Mouse (Mus musculus) midbrain, embryonic 15.5 days (tissue): ENCODE data around the gene Psmd5. TPM values are rescaled to one million over a fixed set of nuclear protein-coding genes. Genes with fewer than 3 reads are reported as not detected.
"Not testable (repeated sequence)": the region's sequence is repeated elsewhere in the genome, so short reads cannot be mapped to it uniquely, and the experiment has no call there.

ENCODE experiments used
- ATAC-seq: fragments of 200-750 bp; cut with Nextera tagmentation; replicated peaks from 2 replicates; pipeline ENCODE4 v1.8.0; 2017; ENCODE audit warnings: moderate TSS enrichment
- H3K27ac ChIP-seq: fragments of 300-500 bp; sonication (generic); 2 replicates; pipeline ENCODE4 v1.5.1; 2015; ENCODE audit warnings: mild to moderate bottlenecking, inconsistent platforms
- H3K27me3 ChIP-seq: fragments of 300-500 bp; sonication (generic); replicated peaks from 2 replicates; pipeline ENCODE4 v1.6.1; 2015; ENCODE audit warnings: inconsistent platforms
- H3K36me3 ChIP-seq: fragments of 300-500 bp; sonication (generic); replicated peaks from 2 replicates; pipeline ENCODE4 v1.6.1; 2015; ENCODE audit warnings: inconsistent platforms
- H3K4me1 ChIP-seq: fragments of 300-500 bp; sonication (generic); 2 replicates; pipeline ENCODE4 v1.6.1; 2015; ENCODE audit warnings: inconsistent platforms
- H3K4me2 ChIP-seq: fragments of 300-500 bp; sonication (generic); 2 replicates; pipeline ENCODE4 v1.6.1; 2015; ENCODE audit warnings: inconsistent platforms, mild to moderate bottlenecking, moderate library complexity
- H3K4me3 ChIP-seq: fragments of 300-500 bp; sonication (generic); 2 replicates; pipeline ENCODE4 v1.5.1; 2015; ENCODE audit warnings: mild to moderate bottlenecking, inconsistent platforms
- H3K9ac ChIP-seq: fragments of 300-500 bp; sonication (generic); 2 replicates; pipeline ENCODE4 v1.6.1; 2015; ENCODE audit warnings: mild to moderate bottlenecking, inconsistent platforms
- H3K9me3 ChIP-seq: fragments of 300-500 bp; sonication (generic); 2 replicates; pipeline ENCODE4 v1.6.1; 2016; ENCODE audit warnings: inconsistent platforms
- WGBS: fragments of 180-500 bp; shearing (Covaris S2); methylation state at CpG from one replicate; pipeline ENCODE4 v1.1.7; 2015; ENCODE audit warnings: mixed read lengths; 5-methylcytosine and 5-hydroxymethylcytosine counted together
- polyA plus RNA-seq: library from polyadenylated mRNA; unstranded; fragments of >200 nt; fragmentation: Nextera tagmentation; extraction: Ambion mirVana; gene quantifications from 2 replicates; pipeline ENCODE4 v1.2.1, GENCODE M21; 2015

Psmd5 gene
- polyA plus RNA-seq, 1 experiment from 2014 or later, result 102 TPM

GRCm38 (mm10) chr2:34810775-34811174 lies 64.0 kb downstream of the Psmd5 start:
- ATAC-seq, result no peak
- H3K9ac ChIP-seq, result no peak overlapping the region
- H3K4me1 ChIP-seq, result no peaks in the 10 kb centered on the region
- peaks cover 18% of the 10 kb centered on the region for H3K36me3 ChIP-seq
- H3K4me3 ChIP-seq, result no peak overlapping the region
- H3K27me3 ChIP-seq, result no peaks in the 10 kb centered on the region
- H3K9me3 ChIP-seq, result no peaks in the 10 kb centered on the region
- 94% methylated on average over 3 of the region's 3 CpGs for WGBS
- no peak overlapping the region for H3K27ac ChIP-seq
- H3K4me2 ChIP-seq, result no peak overlapping the region

GRCm38 (mm10) chr2:34809568-34809967 lies 65.2 kb downstream of the Psmd5 start:
- no peak overlapping the region for H3K9ac ChIP-seq
- no peak for ATAC-seq
- no peaks in the 10 kb centered on the region for H3K27me3 ChIP-seq
- H3K4me2 ChIP-seq, result no peak overlapping the region
- no peak overlapping the region for H3K27ac ChIP-seq
- no peaks in the 10 kb centered on the region for H3K9me3 ChIP-seq
- peaks cover 18% of the 10 kb centered on the region for H3K36me3 ChIP-seq
- H3K4me3 ChIP-seq, result no peak overlapping the region
- H3K4me1 ChIP-seq, result peaks cover 3% of the 10 kb centered on the region
- WGBS, result 96% methylated on average over 1 of the region's 1 CpGs

GRCm38 (mm10) chr2:34808057-34808456 lies 66.7 kb downstream of the Psmd5 start:
- 91% methylated on average over 2 of the region's 2 CpGs for WGBS
- H3K4me2 ChIP-seq, result no peak overlapping the region
- H3K9me3 ChIP-seq, result no peaks in the 10 kb centered on the region
- peaks cover 13% of the 10 kb centered on the region for H3K36me3 ChIP-seq
- H3K4me1 ChIP-seq, result peaks cover 16% of the 10 kb centered on the region
- no peaks in the 10 kb centered on the region for H3K27me3 ChIP-seq
- H3K4me3 ChIP-seq, result no peak overlapping the region
- no peak for ATAC-seq
- H3K9ac ChIP-seq, result no peak overlapping the region
- H3K27ac ChIP-seq, result no peak overlapping the region

GRCm38 (mm10) chr2:34805364-34805950 lies 69.3 kb downstream of the Psmd5 start:
- Histone ChIP-seq H3K4me2 (no peak overlapping the region), H3K9me3 (no peaks in the 10 kb centered on the region), H3K27me3 (no peaks in the 10 kb centered on the region), H3K4me1 (peaks cover 18% of the 10 kb centered on the region), H3K4me3 (no peak overlapping the region), H3K9ac (no peak overlapping the region), H3K36me3 (peaks cover 7% of the 10 kb centered on the region; the same call in 1 of the 2 replicates), H3K27ac (no peak overlapping the region)
- ATAC-seq, result no peak
- WGBS, result 91% methylated on average over 10 of the region's 10 CpGs

- Histone ChIP-seq H3K27ac (no peak overlapping the region), H3K9me3 (no peaks in the 10 kb centered on the region), H3K4me3 (no peak overlapping the region), H3K4me2 (no peak overlapping the region), H3K27me3 (no peaks in the 10 kb centered on the region), H3K36me3 (0 out of 2 replicates have a peak, but pooled peaks cover 7% of the 10 kb centered on the region), H3K9ac (no peak overlapping the region), H3K4me1 (peaks cover 22% of the 10 kb centered on the region)
- no peak for ATAC-seq
- 86% methylated on average over 1 of the region's 1 CpGs for WGBS
These were observed 70.0 kb downstream of the Psmd5 start for GRCm38 (mm10) chr2:34804815-34805214.

- WGBS, result 95% methylated on average over 2 of the region's 2 CpGs
These were observed 70.6 kb downstream of the Psmd5 start for GRCm38 (mm10) chr2:34804172-34804571.

GRCm38 (mm10) chr2:34803746-34804145 lies 71.0 kb downstream of the Psmd5 start:
- H3K4me2 ChIP-seq, result peak overlapping the region; percentile 28; the same call in 1 of the 2 replicates
- WGBS, result 79% methylated on average over 3 of the region's 3 CpGs
- peaks cover 27% of the 10 kb centered on the region for H3K4me1 ChIP-seq
- H3K9ac ChIP-seq, result no peak overlapping the region
- H3K27me3 ChIP-seq, result no peaks in the 10 kb centered on the region
- no peak for ATAC-seq
- 0 out of 2 replicates have a peak, but pooled peaks cover 4% of the 10 kb centered on the region for H3K36me3 ChIP-seq
- H3K9me3 ChIP-seq, result no peaks in the 10 kb centered on the region
- H3K27ac ChIP-seq, result no peak overlapping the region
- no peak overlapping the region for H3K4me3 ChIP-seq

More at GRCm38 (mm10) chr2:34804172-34804571, 70.6 kb downstream of the Psmd5 start:
- no peak for ATAC-seq
- H3K36me3 ChIP-seq, result 0 out of 2 replicates have a peak, but pooled peaks cover 7% of the 10 kb centered on the region
- no peak overlapping the region for H3K4me3 ChIP-seq
- no peak overlapping the region for H3K9ac ChIP-seq
- no peaks in the 10 kb centered on the region for H3K9me3 ChIP-seq
- H3K27me3 ChIP-seq, result no peaks in the 10 kb centered on the region
- peaks cover 23% of the 10 kb centered on the region for H3K4me1 ChIP-seq
- H3K4me2 ChIP-seq, result no peak overlapping the region; the same call in 1 of the 2 replicates
- H3K27ac ChIP-seq, result no peak overlapping the region

GRCm38 (mm10) chr2:34802565-34803245 lies 72.1 kb downstream of the Psmd5 start:
- H3K4me2 ChIP-seq, result peak overlapping the region; percentile 68
- peak overlapping the region; percentile 85 for H3K9ac ChIP-seq
- H3K4me1 ChIP-seq, result peaks cover 27% of the 10 kb centered on the region
- H3K4me3 ChIP-seq, result peak overlapping the region; percentile 74
- WGBS, result under 1% methylated on average over 31 of the region's 32 CpGs
- peak; percentile 63 for ATAC-seq
- H3K9me3 ChIP-seq, H3K36me3 ChIP-seq, H3K27me3 ChIP-seq: not testable (repeated sequence)
- peak overlapping the region; percentile 90 for H3K27ac ChIP-seq

- H3K4me3 ChIP-seq, result peak overlapping the region; percentile 74
- no peaks in the 10 kb centered on the region for H3K9me3 ChIP-seq
- H3K27ac ChIP-seq, result peak overlapping the region; percentile 90
- ATAC-seq, result peak; percentile 98
- no peaks in the 10 kb centered on the region for H3K27me3 ChIP-seq
- peak overlapping the region; percentile 68 for H3K4me2 ChIP-seq
- 5% methylated on average over 39 of the region's 39 CpGs for WGBS
- H3K4me1 ChIP-seq, result peaks cover 27% of the 10 kb centered on the region
- H3K9ac ChIP-seq, result peak overlapping the region; percentile 85
- no peaks in the 10 kb centered on the region for H3K36me3 ChIP-seq
These were observed 73.0 kb downstream of the Psmd5 start for GRCm38 (mm10) chr2:34801516-34802482.

GRCm38 (mm10) chr2:34800371-34800770 lies 74.4 kb downstream of the Psmd5 start:
- H3K9me3 ChIP-seq, result no peaks in the 10 kb centered on the region
- no peaks in the 10 kb centered on the region for H3K27me3 ChIP-seq
- no peak for ATAC-seq
- no peaks in the 10 kb centered on the region for H3K36me3 ChIP-seq
- H3K4me1 ChIP-seq, result peaks cover 27% of the 10 kb centered on the region
- H3K27ac ChIP-seq, result no peak overlapping the region
- H3K9ac ChIP-seq, result no peak overlapping the region
- 0 out of 2 replicates have a peak overlapping the region, but pooled peaks have one; percentile 72 for H3K4me2 ChIP-seq
- no peak overlapping the region for H3K4me3 ChIP-seq
- 77% methylated on average over 7 of the region's 7 CpGs for WGBS
